Mouse (Mus musculus): ENCODE measurements at regions not wholly inside any gene's neighbourhood (a gene's known extent, or its start where the extent isn't known, plus 50 kb on each side); places are given as distances from the start of the nearest gene placed in this dataset.

- no peak for TF ChIP-seq CTCF (IDR thresholded peaks at IDR 0.05; ENCODE audit: low read depth)
- TF ChIP-seq EP300 (IDR thresholded peaks at IDR 0.05; ENCODE audit: low read depth), result no peak
Observed at GRCm38 (mm10) chr16:87092011-87092410, 262.0 kb upstream of the N6amt1 start.

Measured in liver, postnatal 0 days (tissue).